In the genomic region with DNA sequence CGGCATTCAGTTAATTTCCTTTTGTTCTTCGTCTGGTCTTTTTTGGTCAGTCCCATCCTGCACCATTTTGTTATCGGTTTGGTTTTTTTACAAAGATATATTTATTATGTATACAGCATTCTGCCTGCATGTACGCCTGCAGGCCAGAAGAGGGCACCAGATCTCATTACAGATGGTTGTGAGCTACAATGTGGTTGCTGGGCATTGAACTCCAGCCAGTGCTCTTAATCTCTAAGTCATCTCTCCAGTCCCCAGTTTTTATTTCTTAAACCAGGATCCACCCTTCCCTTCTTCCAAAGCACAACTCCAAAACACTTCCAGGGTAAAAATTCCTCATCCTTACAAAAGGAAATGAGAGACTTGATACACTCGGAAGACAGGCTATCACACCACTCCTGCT, we compare ENCODE assay signal across 8 mouse cellular contexts. TPM values are rescaled to one million over a fixed set of nuclear protein-coding genes. Genes with fewer than 3 reads are reported as not detected.
DNase-seq lines count a peak whose midpoint lies in the region; TF ChIP-seq lines count a peak whose summit lies in the region.
"Had no signal": no experiment of that assay in that cellular context is flagged by ENCODE, and none has a peak within 500 bp of the region (broad histone marks: within the 10 kb centered on the region; RNA-seq: fewer than 3 reads in every experiment).

No protein-coding gene starts in this region.

- peak; percentile 61 for TF ChIP-seq RAD21 in MEL (IDR thresholded peaks at IDR 0.05; ENCODE audit: low read depth, low read length)

- peak in 1 of 2 experiments; percentile 57; a peak in 2 of 4 replicates for TF ChIP-seq POLR2A in MEL (IDR thresholded peaks at IDR 0.05; ENCODE audit: control insufficient read depth in 1 of 2, insufficient read depth in 1 of 2, low read depth in 1 of 2, low read length in 2 of 2, poor library complexity in 1 of 2)

- DNase-seq in kidney, postnatal 10 days, result peak; percentile 33
- DNase-seq in kidney, adult 11 months, result no peak
- peak; percentile 59 for DNase-seq in CD4-positive helper T cell, adult 2 months (ENCODE audit: low read depth, low spot score)
- DNase-seq in MEL (ENCODE audit: low read depth, low spot score), result peak; percentile 85
- peak; percentile 41 for DNase-seq in lung, postnatal 14 days
- DNase-seq in urinary bladder, postnatal 25 days (ENCODE audit: low spot score), result no peak
- DNase-seq in heart, postnatal 4 days, result no peak
- DNase-seq: heart, postnatal 14 days had no signal

- peak; percentile 62 to 82 (median 72) for TF ChIP-seq CTCF in MEL (IDR thresholded peaks at IDR 0.05 in 2 of 3, conservative IDR thresholded peaks at IDR 0.05 in 1 of 3; ENCODE audit: control insufficient read depth in 1 of 3, insufficient read depth in 1 of 3, low read depth in 2 of 3, low read length in 3 of 3, poor library complexity in 1 of 3, severe bottlenecking in 1 of 3)

- H3K9me3 ChIP-seq in MEL (replicated peaks; ENCODE audit: insufficient read depth, low read length), result no peaks in the 10 kb centered on the region

- peaks cover 5 to 29% of the 10 kb centered on the region in 2 experiments; a peak in 3 of 4 replicates for H3K4me1 ChIP-seq in MEL (ENCODE audit: control insufficient read depth in 1 of 2, insufficient read depth in 2 of 2, low read length in 2 of 2)

- peaks cover 0 to 30% of the 10 kb centered on the region in 2 experiments; a peak in 2 of 4 replicates for H3K36me3 ChIP-seq in MEL (ENCODE audit: control insufficient read depth in 1 of 2, insufficient read depth in 2 of 2, low read length in 2 of 2)

- H3K27me3 ChIP-seq in MEL (ENCODE audit: control insufficient read depth in 1 of 2, insufficient read depth in 2 of 2, low read length in 2 of 2), result no peaks in the 10 kb centered on the region

- TF ChIP-seq EP300 in MEL (IDR thresholded peaks at IDR 0.05; ENCODE audit: low read depth in 1 of 2, low read length in 2 of 2), result peak; percentile 15 to 35; a peak in 1 of 4 replicates

- H3K4me3 ChIP-seq in MEL (ENCODE audit: control insufficient read depth in 1 of 2, insufficient read depth in 1 of 2, low read depth in 2 of 2, low read length in 2 of 2), result peak overlapping the region; percentile 36 to 60

- H3K79me2 ChIP-seq in MEL (ENCODE audit: control insufficient read depth, insufficient read depth, low read length, poor library complexity), result peaks cover 21% of the 10 kb centered on the region

- peak overlapping the region; percentile 76 for H3K9ac ChIP-seq in MEL (ENCODE audit: control insufficient read depth, low read depth, low read length, poor library complexity, severe bottlenecking)

- H3K27ac ChIP-seq in MEL (ENCODE audit: control insufficient read depth, low read depth, low read length), result peak overlapping the region; percentile 100

TF ChIP-seq in MEL, 35 proteins besides CTCF, POLR2A, EP300 and RAD21:
- TF ChIP-seq HCFC1 (IDR thresholded peaks at IDR 0.05; ENCODE audit: low read depth, low read length) (0 out of 2 replicates have a peak, but pooled peaks have one; percentile 36), POLR2AphosphoS5 (IDR thresholded peaks at IDR 0.05; ENCODE audit: borderline replicate concordance, low read depth, low read length) (no peak), NELFE (IDR thresholded peaks at IDR 0.05; ENCODE audit: low read depth, low read length) (no peak), MEF2A (IDR thresholded peaks at IDR 0.05; ENCODE audit: extremely low read depth, insufficient replicate concordance, low read depth, low read length, poor library complexity, severe bottlenecking) (no peak), CHD1 (IDR thresholded peaks at IDR 0.05; ENCODE audit: low read depth, low read length) (no peak), TCF12 (IDR thresholded peaks at IDR 0.05; ENCODE audit: low read depth, low read length) (peak; percentile 61; the same call in 1 of the 2 replicates), TBP (IDR thresholded peaks at IDR 0.05; ENCODE audit: low read depth, low read length) (peak; percentile 74), MYB (IDR thresholded peaks at IDR 0.05; ENCODE audit: low read depth, low read length) (no peak), SIN3A (IDR thresholded peaks at IDR 0.05; ENCODE audit: low read length) (peak; percentile 48; the same call in 1 of the 2 replicates), KAT2A (conservative IDR thresholded peaks at IDR 0.05; ENCODE audit: low read depth, low read length) (no peak), NRF1 (IDR thresholded peaks at IDR 0.05; ENCODE audit: insufficient read depth, low read depth, low read length, poor library complexity, severe bottlenecking) (no peak), USF2 (IDR thresholded peaks at IDR 0.05; ENCODE audit: borderline replicate concordance in 1 of 2, insufficient read depth in 1 of 2, low read depth in 1 of 2, low read length in 2 of 2) (no peak), ETS1 (IDR thresholded peaks at IDR 0.05; ENCODE audit: low read depth, low read length) (peak; percentile 68; the same call in 1 of the 2 replicates), E2F4 (IDR thresholded peaks at IDR 0.05; ENCODE audit: borderline replicate concordance, low read depth, low read length) (no peak), SMC3 (IDR thresholded peaks at IDR 0.05; ENCODE audit: low read depth, low read length) (peak; percentile 76), UBTF (IDR thresholded peaks at IDR 0.05; ENCODE audit: borderline replicate concordance, insufficient read depth, low read depth, low read length) (no peak), BHLHE40 (IDR thresholded peaks at IDR 0.05; ENCODE audit: borderline replicate concordance, low read depth, low read length) (no peak), ZNF384 (IDR thresholded peaks at IDR 0.05; ENCODE audit: low read depth, low read length) (peak; percentile 83), MAZ (IDR thresholded peaks at IDR 0.05; ENCODE audit: low read depth, low read length) (no peak), ZC3H11A (IDR thresholded peaks at IDR 0.05; ENCODE audit: low read depth, low read length) (peak; percentile 70), GABPA (IDR thresholded peaks at IDR 0.05; ENCODE audit: low read depth, low read length) (no peak), JUND (IDR thresholded peaks at IDR 0.05; ENCODE audit: low read depth, low read length) (no peak), RCOR1 (IDR thresholded peaks at IDR 0.05; ENCODE audit: low read depth, low read length) (no peak), CHD2 (IDR thresholded peaks at IDR 0.05; ENCODE audit: low read length) (no peak), ZMIZ1 (IDR thresholded peaks at IDR 0.05; ENCODE audit: low read depth, low read length) (no peak), MYC (IDR thresholded peaks at IDR 0.05; ENCODE audit: low read depth, low read length) (peak; percentile 81; the same call in 1 of the 2 replicates), USF1 (IDR thresholded peaks at IDR 0.05; ENCODE audit: low read depth, low read length) (no peak), GATA1 (IDR thresholded peaks at IDR 0.05; ENCODE audit: low read depth, low read length) (peak; percentile 72; the same call in 1 of the 2 replicates), ZKSCAN1 (IDR thresholded peaks at IDR 0.05; ENCODE audit: low read depth, low read length) (no peak)

RNA-seq across cellular contexts. Expression of gene Mrpl52, which starts 3.3 kb away (rescaled TPM):
- total RNA-seq in MEL (2012; rRNA removed), result 473 and 532 TPM in 2 replicates
- 100 to 1,000 TPM in 1 of 2 experiments, not detected in 1; 469 TPM for polyA plus RNA-seq in MEL (2012; ENCODE audit: insufficient read depth in 1 of 2, insufficient read length in 2 of 2, low read depth in 1 of 2, low replicate concordance in 2 of 2, missing spikeins in 1 of 2)
- total RNA-seq in heart, postnatal 4 days (2021), result 100 to 1,000 TPM; 185 to 194 TPM

RNA-seq across cellular contexts. Expression of gene Slc7a7, which starts 5.8 kb away (rescaled TPM):
- 20.1 and 42.4 TPM in 2 replicates for total RNA-seq in MEL (2012; rRNA removed)
- polyA plus RNA-seq in MEL (2012; ENCODE audit: insufficient read depth in 1 of 2, insufficient read length in 2 of 2, low read depth in 1 of 2, low replicate concordance in 2 of 2, missing spikeins in 1 of 2), result 10 to 100 TPM in 1 of 2 experiments, not detected in 1; 65.6 TPM
- 1 to 10 TPM; 5.2 to 7.8 TPM for total RNA-seq in heart, postnatal 4 days (2021)

RNA-seq across cellular contexts. Expression of gene Mmp14, which starts 8.0 kb away (rescaled TPM):
- 19.4 and 20.1 TPM in 2 replicates for total RNA-seq in MEL (2012; rRNA removed)
- 10 to 100 TPM in 1 of 2 experiments, not detected in 1; 29.9 TPM for polyA plus RNA-seq in MEL (2012; ENCODE audit: insufficient read depth in 1 of 2, insufficient read length in 2 of 2, low read depth in 1 of 2, low replicate concordance in 2 of 2, missing spikeins in 1 of 2)
- total RNA-seq in heart, postnatal 4 days (2021), result 100 to 1,000 TPM; 129 to 131 TPM

RNA-seq across cellular contexts. Expression of gene Lrp10, which starts 40.5 kb away (rescaled TPM):
- total RNA-seq in MEL (2012; rRNA removed), result 53.6 and 55.4 TPM in 2 replicates
- polyA plus RNA-seq in MEL (2012; ENCODE audit: insufficient read depth in 1 of 2, insufficient read length in 2 of 2, low read depth in 1 of 2, low replicate concordance in 2 of 2, missing spikeins in 1 of 2), result 100 to 1,000 TPM in 1 of 2 experiments, not detected in 1; 110 TPM
- 10 to 100 TPM; 81.3 to 81.5 TPM for total RNA-seq in heart, postnatal 4 days (2021)

RNA-seq across cellular contexts. Expression of gene Rem2, which starts 52.5 kb away (rescaled TPM):
- 28.6 and 38.8 TPM in 2 replicates for total RNA-seq in MEL (2012; rRNA removed)
- 1 to 10 TPM in 1 of 2 experiments, not detected in 1; 4.8 TPM for polyA plus RNA-seq in MEL (2012; ENCODE audit: insufficient read depth in 1 of 2, insufficient read length in 2 of 2, low read depth in 1 of 2, low replicate concordance in 2 of 2, missing spikeins in 1 of 2)
- total RNA-seq in heart, postnatal 4 days (2021), result under 1 TPM; 0.14 to 0.23 TPM
- total RNA-seq: heart, postnatal 14 days had no signal

Comparison
In these comparisons a context has a peak if more than half of its experiments do, and no peak if none do; other contexts are left out.
1. DNase-seq: peak in kidney, postnatal 10 days (single experiment), CD4-positive helper T cell, adult 2 months (single experiment), MEL (single experiment) and lung, postnatal 14 days (single experiment); none in kidney, adult 11 months (single experiment), urinary bladder, postnatal 25 days (single experiment) and heart, postnatal 4 days (single experiment).